Mouse (Mus musculus): ENCODE results near the gene Rgl1. TPM values are rescaled to one million over a fixed set of nuclear protein-coding genes. Genes with fewer than 3 reads are reported as not detected.

The Rgl1 gene
- polyA plus RNA-seq, 1 experiment from 2014 or later = 23.0 TPM

DNA sequence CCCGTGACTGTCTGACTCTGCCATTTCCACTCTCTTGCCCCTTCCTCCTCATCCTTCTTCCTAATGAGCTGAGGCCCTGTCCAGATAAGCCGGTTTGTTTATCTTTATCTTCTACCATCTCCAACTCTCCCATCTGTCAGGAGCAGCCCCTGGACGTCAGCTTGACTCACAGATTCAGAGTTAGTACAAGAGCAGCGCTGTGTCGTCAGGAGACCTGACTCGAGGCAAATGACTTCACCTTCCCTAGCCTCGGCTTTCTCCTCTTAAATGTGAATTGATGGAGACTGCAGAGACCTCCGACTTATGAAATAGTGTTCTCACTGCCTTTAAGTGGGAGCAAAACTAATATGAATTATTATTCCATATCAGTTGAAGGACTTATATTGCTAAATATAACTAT is 85.0 kb downstream of the Rgl1 start:
- DNase-seq (ENCODE audit: low spot score) = no peak
- WGBS = 37% methylated on average over 8 of the region's 8 CpGs
- no peak overlapping the region for H3K27ac ChIP-seq (replicated peaks)
- ATAC-seq (ENCODE audit: low FRiP score, low TSS enrichment) = no peak
- H3K27me3 ChIP-seq (ENCODE audit: control insufficient read depth, insufficient read depth, low read length) = no peaks in the 10 kb centered on the region
- H3K4me1 ChIP-seq (replicated peaks; ENCODE audit: control insufficient read depth, insufficient read depth) = peaks cover 5% of the 10 kb centered on the region; the same call in 1 of the 2 replicates
- H3K9me3 ChIP-seq (ENCODE audit: control insufficient read depth, low read length) = no peaks in the 10 kb centered on the region
- H3K36me3 ChIP-seq (ENCODE audit: control insufficient read depth, insufficient read depth, low read length) = no peaks in the 10 kb centered on the region
- H3K4me3 ChIP-seq (ENCODE audit: low read depth, low read length) = no peak overlapping the region
- no peak overlapping the region for H3K4me2 ChIP-seq (replicated peaks; ENCODE audit: low read depth)
- no peak overlapping the region for H3K9ac ChIP-seq (ENCODE audit: low read length)
- TF ChIP-seq EP300 (optimal IDR thresholded peaks at IDR 0.05) (no peak), CTCF (IDR thresholded peaks at IDR 0.05; ENCODE audit: low read depth) (no peak)

DNA sequence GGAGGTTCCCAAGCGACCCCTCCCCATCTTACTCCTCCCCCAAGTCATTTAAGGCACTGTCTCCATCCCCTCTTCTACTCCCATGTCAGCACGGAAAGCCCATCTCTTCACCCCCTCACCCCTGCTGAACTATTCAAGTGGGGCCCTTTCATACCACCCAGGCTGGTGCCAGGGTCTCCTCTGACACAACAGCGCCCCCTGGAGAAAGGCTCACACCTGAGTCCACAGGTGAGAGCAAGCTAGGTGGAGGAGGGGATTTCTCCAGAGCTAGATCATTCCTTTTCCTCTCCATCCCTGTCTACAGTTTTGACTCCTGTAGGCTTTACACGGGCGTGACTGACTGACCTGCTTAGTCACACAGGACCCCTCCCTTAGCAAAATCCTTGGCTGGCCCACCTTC is 87.7 kb downstream of the Rgl1 start:
- Histone ChIP-seq H3K27me3 (ENCODE audit: control insufficient read depth, insufficient read depth, low read length) (no peaks in the 10 kb centered on the region), H3K36me3 (ENCODE audit: control insufficient read depth, insufficient read depth, low read length) (no peaks in the 10 kb centered on the region), H3K9ac (ENCODE audit: low read length) (no peak overlapping the region), H3K27ac (replicated peaks) (no peak overlapping the region), H3K4me1 (replicated peaks; ENCODE audit: control insufficient read depth, insufficient read depth) (peaks cover 5% of the 10 kb centered on the region; the same call in 1 of the 2 replicates), H3K9me3 (ENCODE audit: control insufficient read depth, low read length) (no peaks in the 10 kb centered on the region), H3K4me2 (replicated peaks; ENCODE audit: low read depth) (no peak overlapping the region), H3K4me3 (ENCODE audit: low read depth, low read length) (no peak overlapping the region)
- ATAC-seq (ENCODE audit: low FRiP score, low TSS enrichment) (no peak; the same call in 1 of the 2 replicates), DNase-seq (ENCODE audit: low spot score) (peak; percentile 29)
- no peak for TF ChIP-seq EP300 (optimal IDR thresholded peaks at IDR 0.05)
- peak; percentile 61 for TF ChIP-seq CTCF (IDR thresholded peaks at IDR 0.05; ENCODE audit: low read depth)
- WGBS = 30% methylated on average over 5 of the region's 5 CpGs

DNA sequence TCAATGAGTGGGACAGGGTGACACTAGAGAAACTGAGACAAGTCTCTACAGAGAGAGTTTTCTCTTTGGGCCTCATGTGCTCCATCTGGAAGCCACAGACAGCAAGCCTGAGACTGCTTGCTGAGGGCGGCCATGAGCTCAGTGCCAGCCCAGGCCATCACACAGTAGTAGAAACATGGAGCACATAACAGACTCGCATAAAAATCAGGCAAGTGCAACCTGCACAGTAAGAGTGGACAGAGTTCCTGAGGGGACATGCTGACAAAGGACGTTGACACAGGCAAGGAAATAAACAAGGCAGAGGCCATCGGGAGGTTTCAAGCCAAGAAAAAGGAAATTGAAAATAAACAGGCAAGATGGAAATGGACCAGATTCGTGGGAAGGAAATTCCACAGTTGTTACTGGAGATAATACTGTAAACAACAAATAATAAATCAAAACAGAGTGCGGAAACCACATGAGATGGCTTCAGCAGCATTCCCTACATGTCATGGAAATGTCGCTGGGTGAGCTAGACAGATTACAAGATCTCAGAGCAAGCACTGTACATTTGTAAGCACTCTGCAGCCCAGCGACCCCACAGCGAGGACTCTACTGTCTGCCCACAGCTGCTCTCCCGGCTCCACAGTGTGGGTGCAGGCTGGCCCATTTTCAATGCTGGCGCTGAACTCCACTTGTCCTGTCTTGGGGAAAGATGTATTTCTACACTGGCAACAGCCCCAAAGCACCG is 88.5 kb downstream of the Rgl1 start:
- Histone ChIP-seq H3K4me2 (replicated peaks; ENCODE audit: low read depth) (no peak overlapping the region), H3K36me3 (ENCODE audit: control insufficient read depth, insufficient read depth, low read length) (no peaks in the 10 kb centered on the region), H3K9ac (ENCODE audit: low read length) (no peak overlapping the region), H3K27ac (replicated peaks) (peak overlapping the region; percentile 49), H3K4me1 (replicated peaks; ENCODE audit: control insufficient read depth, insufficient read depth) (peaks cover 3% of the 10 kb centered on the region; the same call in 1 of the 2 replicates), H3K9me3 (ENCODE audit: control insufficient read depth, low read length) (no peaks in the 10 kb centered on the region), H3K4me3 (ENCODE audit: low read depth, low read length) (no peak overlapping the region), H3K27me3 (ENCODE audit: control insufficient read depth, insufficient read depth, low read length) (no peaks in the 10 kb centered on the region)
- ATAC-seq (ENCODE audit: low FRiP score, low TSS enrichment) (peak; percentile 60; the same call in 1 of the 2 replicates), DNase-seq (ENCODE audit: low spot score) (no peak)
- 50% methylated on average over 12 of the region's 12 CpGs for WGBS
- TF ChIP-seq CTCF (IDR thresholded peaks at IDR 0.05; ENCODE audit: low read depth) (no peak), EP300 (optimal IDR thresholded peaks at IDR 0.05) (no peak)

- WGBS = 49% methylated on average over 8 of the region's 8 CpGs
- Histone ChIP-seq H3K9me3 (ENCODE audit: control insufficient read depth, low read length) (no peaks in the 10 kb centered on the region), H3K27me3 (ENCODE audit: control insufficient read depth, insufficient read depth, low read length) (no peaks in the 10 kb centered on the region), H3K4me1 (replicated peaks; ENCODE audit: control insufficient read depth, insufficient read depth) (no peaks in the 10 kb centered on the region), H3K36me3 (ENCODE audit: control insufficient read depth, insufficient read depth, low read length) (no peaks in the 10 kb centered on the region), H3K4me3 (ENCODE audit: low read depth, low read length) (no peak overlapping the region), H3K4me2 (replicated peaks; ENCODE audit: low read depth) (no peak overlapping the region), H3K9ac (ENCODE audit: low read length) (no peak overlapping the region), H3K27ac (replicated peaks) (no peak overlapping the region)
- ATAC-seq (ENCODE audit: low FRiP score, low TSS enrichment) (peak; percentile 60; the same call in 1 of the 2 replicates), DNase-seq (ENCODE audit: low spot score) (no peak)
- TF ChIP-seq CTCF (IDR thresholded peaks at IDR 0.05; ENCODE audit: low read depth) (no peak), EP300 (optimal IDR thresholded peaks at IDR 0.05) (no peak)
Observed at GRCm38 (mm10) chr1:152669446-152670180, 96.5 kb downstream of the Rgl1 start.

- DNase-seq (ENCODE audit: low spot score) = no peak
- Histone ChIP-seq H3K4me2 (replicated peaks; ENCODE audit: low read depth) (no peak overlapping the region), H3K27me3 (ENCODE audit: control insufficient read depth, insufficient read depth, low read length) (no peaks in the 10 kb centered on the region), H3K9me3 (ENCODE audit: control insufficient read depth, low read length) (no peaks in the 10 kb centered on the region), H3K4me1 (replicated peaks; ENCODE audit: control insufficient read depth, insufficient read depth) (no peaks in the 10 kb centered on the region), H3K4me3 (ENCODE audit: low read depth, low read length) (no peak overlapping the region), H3K27ac (replicated peaks) (no peak overlapping the region), H3K36me3 (ENCODE audit: control insufficient read depth, insufficient read depth, low read length) (no peaks in the 10 kb centered on the region), H3K9ac (ENCODE audit: low read length) (no peak overlapping the region)
- no peak for ATAC-seq (ENCODE audit: low FRiP score, low TSS enrichment)
- 89% methylated on average over 7 of the region's 7 CpGs for WGBS
- TF ChIP-seq EP300 (optimal IDR thresholded peaks at IDR 0.05) = no peak
Observed at GRCm38 (mm10) chr1:152660436-152660835, 105.7 kb downstream of the Rgl1 start.

DNA sequence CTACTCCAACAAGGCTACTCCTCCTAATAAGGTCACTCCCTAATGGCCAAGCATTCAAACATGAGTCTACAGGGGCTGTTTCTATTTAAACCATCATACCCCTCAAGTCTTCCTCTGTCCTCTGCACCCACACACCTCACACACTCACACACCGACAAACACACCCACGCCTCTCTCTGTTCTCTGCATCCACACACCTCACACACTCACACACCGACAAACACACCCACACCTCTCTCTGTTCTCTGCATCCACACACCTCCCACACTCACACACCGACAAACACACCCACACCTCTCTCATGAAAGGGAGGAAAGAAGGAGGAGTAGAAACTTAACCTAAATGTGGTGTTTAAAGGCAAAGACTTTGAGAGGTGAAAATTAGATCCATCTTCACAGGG is 106.2 kb downstream of the Rgl1 start:
- Histone ChIP-seq H3K9ac (ENCODE audit: low read length) (no peak overlapping the region), H3K4me1 (replicated peaks; ENCODE audit: control insufficient read depth, insufficient read depth) (no peaks in the 10 kb centered on the region), H3K4me2 (replicated peaks; ENCODE audit: low read depth) (no peak overlapping the region), H3K9me3 (ENCODE audit: control insufficient read depth, low read length) (no peaks in the 10 kb centered on the region), H3K4me3 (ENCODE audit: low read depth, low read length) (no peak overlapping the region), H3K27me3 (ENCODE audit: control insufficient read depth, insufficient read depth, low read length) (no peaks in the 10 kb centered on the region), H3K36me3 (ENCODE audit: control insufficient read depth, insufficient read depth, low read length) (no peaks in the 10 kb centered on the region), H3K27ac (replicated peaks) (no peak overlapping the region)
- ATAC-seq (ENCODE audit: low FRiP score, low TSS enrichment) (no peak), DNase-seq (ENCODE audit: low spot score) (no peak)
- TF ChIP-seq EP300 (optimal IDR thresholded peaks at IDR 0.05) (no peak), CTCF (IDR thresholded peaks at IDR 0.05; ENCODE audit: low read depth) (no peak)
- 82% methylated on average over 4 of the region's 4 CpGs for WGBS

Measured in stomach, postnatal 0 days (tissue).